Mouse (Mus musculus) cortical plate, adult 2 months (tissue): ENCODE data around the gene Plekha4.

ENCODE experiments used
- CTCF ChIP-seq: fragments of 200-500 bp; IDR thresholded peaks from 2 replicates; pipeline ENCODE4 v1.5.1; 2011; ENCODE audit warnings: mild to moderate bottlenecking, control low read depth, low read length; ENCODE audit not compliant: insufficient read depth; ENCODE audit errors: extremely low read depth
- POLR2A ChIP-seq: fragments of 200-500 bp; IDR thresholded peaks from 2 replicates; pipeline ENCODE4 v1.6.1; 2011; ENCODE audit warnings: mild to moderate bottlenecking, low read length, control low read depth; ENCODE audit not compliant: insufficient read depth; ENCODE audit errors: extremely low read depth

GRCm38 (mm10) chr7:45477003-45477402, 49.1 kb upstream of the Plekha4 start:
- TF ChIP-seq CTCF, result peak; percentile 62
- TF ChIP-seq POLR2A, result no peak
